ENCODE assay signal across 16 mouse cellular contexts in genomic region chr7:122579461-122580157, GRCm38 (mm10).
"Had no signal": no experiment of that assay in that cellular context is flagged by ENCODE, and none has a peak within 500 bp of the region (broad histone marks: within the 10 kb centered on the region; RNA-seq: fewer than 3 reads in every experiment).

No protein-coding gene starts in this region.

- H3K36me3 ChIP-seq: kidney, embryonic 15.5 days; limb, embryonic 10.5 days; limb, embryonic 13.5 days; midbrain, embryonic 12.5 days; midbrain, embryonic 15.5 days; neural tube, embryonic 13.5 days had no signal

- H3K27ac ChIP-seq: kidney, embryonic 15.5 days; limb, embryonic 10.5 days; limb, embryonic 13.5 days; liver, embryonic 14.5 days; macrophage; midbrain, embryonic 12.5 days; midbrain, embryonic 15.5 days; neural tube, embryonic 13.5 days had no signal

- H3K4me1 ChIP-seq: kidney, embryonic 15.5 days; limb, embryonic 10.5 days; limb, embryonic 13.5 days; midbrain, embryonic 12.5 days; midbrain, embryonic 15.5 days; neural tube, embryonic 13.5 days had no signal

- H3K9ac ChIP-seq: kidney, embryonic 15.5 days; limb, embryonic 13.5 days; liver, embryonic 14.5 days; liver, postnatal 0 days; lung, embryonic 14.5 days; midbrain, embryonic 12.5 days; midbrain, embryonic 15.5 days; neural tube, embryonic 13.5 days had no signal

- DNase-seq: kidney, adult 8-10 months; kidney, postnatal 10 days; kidney, postnatal 36 days; layer of hippocampus, postnatal 36 days; liver, postnatal 0 days; lung, embryonic 14.5 days; thymus, postnatal 25 days had no signal

- ATAC-seq: liver, postnatal 0 days; lung, postnatal 0 days; midbrain, embryonic 15.5 days had no signal

- H3K4me3 ChIP-seq: kidney, embryonic 15.5 days; limb, embryonic 10.5 days; limb, embryonic 13.5 days; midbrain, embryonic 12.5 days; midbrain, embryonic 15.5 days; neural tube, embryonic 13.5 days had no signal

- H3K27me3 ChIP-seq: kidney, embryonic 15.5 days; limb, embryonic 13.5 days; midbrain, embryonic 12.5 days; midbrain, embryonic 15.5 days; neural tube, embryonic 13.5 days had no signal
